Mouse (Mus musculus) E14TG2a.4 (cell line): Measurements from ENCODE around the gene Traip.

Experiments used
- CTCF ChIP-seq: conservative IDR thresholded peaks from 2 replicates; pipeline ENCODE4 v1.5.1; 2014; ENCODE audit warnings: low read length
- NANOG ChIP-seq: IDR thresholded peaks from 2 replicates; pipeline ENCODE4 v1.6.1; 2014; ENCODE audit warnings: borderline replicate concordance, low read length, mixed read lengths
- POU5F1 ChIP-seq: IDR thresholded peaks from 2 replicates; pipeline ENCODE4 v1.6.1; 2014; ENCODE audit warnings: low read length, borderline replicate concordance

- TF ChIP-seq CTCF (no peak), POU5F1 (no peak), NANOG (no peak)
Observed at GRCm38 (mm10) chr9:107908410-107909158, 41.4 kb upstream of the Traip start.
